Mouse (Mus musculus): ENCODE data around the gene Tlr4. TPM values are rescaled to one million over a fixed set of nuclear protein-coding genes. Genes with fewer than 3 reads are reported as not detected.

Tlr4 gene
- total RNA-seq (2014; rRNA removed) (5.2 and 5.6 TPM in 2 replicates), polyA plus RNA-seq (2012; rRNA removed) (0.16 and 0.70 TPM in 2 replicates)

- H3K36me3 ChIP-seq (ENCODE audit: control insufficient read depth, insufficient read depth, low read length) = no peaks in the 10 kb centered on the region
- TF ChIP-seq POLR2A (IDR thresholded peaks at IDR 0.05; ENCODE audit: extremely low read depth, insufficient read depth, low read length) = no peak
- no peak for TF ChIP-seq CTCF (IDR thresholded peaks at IDR 0.05; ENCODE audit: low read depth, low read length)
- peak; percentile 69 for DNase-seq (ENCODE audit: extremely low read depth, low read depth, low spot score)
- 46% methylated on average over 11 of the region's 11 CpGs for WGBS
- peak within 1 kb of the TSS; percentile 56 for H3K4me3 ChIP-seq (ENCODE audit: insufficient read depth, low read depth, low read length)
- H3K27me3 ChIP-seq (ENCODE audit: control insufficient read depth, insufficient read depth, low read length) = no peaks in the 10 kb centered on the region
- H3K9ac ChIP-seq (ENCODE audit: low read depth, low read length) = peak within 1 kb of the TSS; percentile 56
- H3K4me1 ChIP-seq (ENCODE audit: control insufficient read depth, insufficient read depth, low read length) = no peaks in the 10 kb centered on the region
- H3K79me2 ChIP-seq (ENCODE audit: control insufficient read depth, insufficient read depth, low read length) = no peaks in the 10 kb centered on the region; the same call in 1 of the 2 replicates
- peak within 1 kb of the TSS; percentile 69 for H3K27ac ChIP-seq (replicated peaks; ENCODE audit: insufficient read depth, low read depth, low read length)
Measured at GRCm38 (mm10) chr4:66827463-66828162, at the start of gene Tlr4. Gene Tlr4 (plus strand): TSS chr4:66827584.

GRCm38 (mm10) chr4:66794283-66794682, 33.1 kb upstream of the Tlr4 start:
- WGBS = 79% methylated on average over 2 of the region's 2 CpGs

GRCm38 (mm10) chr4:66796683-66797082, 30.7 kb upstream of the Tlr4 start:
- H3K4me1 ChIP-seq (ENCODE audit: control insufficient read depth, insufficient read depth, low read length) = no peaks in the 10 kb centered on the region
- no peak overlapping the region for H3K4me3 ChIP-seq (ENCODE audit: insufficient read depth, low read depth, low read length)
- 91% methylated on average over 2 of the region's 2 CpGs for WGBS
- H3K27me3 ChIP-seq (ENCODE audit: control insufficient read depth, insufficient read depth, low read length) = no peaks in the 10 kb centered on the region
- H3K9ac ChIP-seq (ENCODE audit: low read depth, low read length) = no peak overlapping the region
- H3K27ac ChIP-seq (replicated peaks; ENCODE audit: insufficient read depth, low read depth, low read length) = no peak overlapping the region
- no peaks in the 10 kb centered on the region for H3K36me3 ChIP-seq (ENCODE audit: control insufficient read depth, insufficient read depth, low read length)
- H3K79me2 ChIP-seq (ENCODE audit: control insufficient read depth, insufficient read depth, low read length) = no peaks in the 10 kb centered on the region
- TF ChIP-seq CTCF (IDR thresholded peaks at IDR 0.05; ENCODE audit: low read depth, low read length) (no peak), POLR2A (IDR thresholded peaks at IDR 0.05; ENCODE audit: extremely low read depth, insufficient read depth, low read length) (no peak)
- peak; percentile 20 for DNase-seq (ENCODE audit: extremely low read depth, low read depth, low spot score)

More at GRCm38 (mm10) chr4:66794283-66794682, 33.1 kb upstream of the Tlr4 start:
- H3K4me3 ChIP-seq (ENCODE audit: insufficient read depth, low read depth, low read length) = no peak overlapping the region
- no peaks in the 10 kb centered on the region for H3K36me3 ChIP-seq (ENCODE audit: control insufficient read depth, insufficient read depth, low read length)
- no peaks in the 10 kb centered on the region for H3K27me3 ChIP-seq (ENCODE audit: control insufficient read depth, insufficient read depth, low read length)
- H3K9ac ChIP-seq (ENCODE audit: low read depth, low read length) = no peak overlapping the region
- DNase-seq (ENCODE audit: extremely low read depth, low read depth, low spot score) = no peak
- no peaks in the 10 kb centered on the region for H3K4me1 ChIP-seq (ENCODE audit: control insufficient read depth, insufficient read depth, low read length)
- H3K27ac ChIP-seq (replicated peaks; ENCODE audit: insufficient read depth, low read depth, low read length) = no peak overlapping the region
- no peaks in the 10 kb centered on the region for H3K79me2 ChIP-seq (ENCODE audit: control insufficient read depth, insufficient read depth, low read length)
- no peak for TF ChIP-seq POLR2A (IDR thresholded peaks at IDR 0.05; ENCODE audit: extremely low read depth, insufficient read depth, low read length)
- TF ChIP-seq CTCF (IDR thresholded peaks at IDR 0.05; ENCODE audit: low read depth, low read length) = no peak

- Histone ChIP-seq H3K27me3 (ENCODE audit: control insufficient read depth, insufficient read depth, low read length) (no peaks in the 10 kb centered on the region), H3K9ac (ENCODE audit: low read depth, low read length) (no peak overlapping the region), H3K79me2 (ENCODE audit: control insufficient read depth, insufficient read depth, low read length) (no peaks in the 10 kb centered on the region), H3K4me1 (ENCODE audit: control insufficient read depth, insufficient read depth, low read length) (no peaks in the 10 kb centered on the region), H3K4me3 (ENCODE audit: insufficient read depth, low read depth, low read length) (no peak overlapping the region), H3K27ac (replicated peaks; ENCODE audit: insufficient read depth, low read depth, low read length) (no peak overlapping the region), H3K36me3 (ENCODE audit: control insufficient read depth, insufficient read depth, low read length) (no peaks in the 10 kb centered on the region)
- WGBS = 82% methylated on average over 4 of the region's 4 CpGs
- DNase-seq (ENCODE audit: extremely low read depth, low read depth, low spot score) = no peak
- TF ChIP-seq CTCF (IDR thresholded peaks at IDR 0.05; ENCODE audit: low read depth, low read length) (no peak), POLR2A (IDR thresholded peaks at IDR 0.05; ENCODE audit: extremely low read depth, insufficient read depth, low read length) (no peak)
Measured at GRCm38 (mm10) chr4:66804552-66805301, 22.7 kb upstream of the Tlr4 start.

GRCm38 (mm10) chr4:66805747-66806146, 21.6 kb upstream of the Tlr4 start:
- no peaks in the 10 kb centered on the region for H3K36me3 ChIP-seq (ENCODE audit: control insufficient read depth, insufficient read depth, low read length)
- H3K4me3 ChIP-seq (ENCODE audit: insufficient read depth, low read depth, low read length) = no peak overlapping the region
- no peak overlapping the region for H3K9ac ChIP-seq (ENCODE audit: low read depth, low read length)
- H3K27me3 ChIP-seq (ENCODE audit: control insufficient read depth, insufficient read depth, low read length) = no peaks in the 10 kb centered on the region
- TF ChIP-seq POLR2A (IDR thresholded peaks at IDR 0.05; ENCODE audit: extremely low read depth, insufficient read depth, low read length) (no peak), CTCF (IDR thresholded peaks at IDR 0.05; ENCODE audit: low read depth, low read length) (no peak)
- DNase-seq (ENCODE audit: extremely low read depth, low read depth, low spot score) = no peak
- no peaks in the 10 kb centered on the region for H3K4me1 ChIP-seq (ENCODE audit: control insufficient read depth, insufficient read depth, low read length)
- H3K27ac ChIP-seq (replicated peaks; ENCODE audit: insufficient read depth, low read depth, low read length) = no peak overlapping the region
- H3K79me2 ChIP-seq (ENCODE audit: control insufficient read depth, insufficient read depth, low read length) = no peaks in the 10 kb centered on the region

All from liver, adult 2 months (tissue).